Mouse (Mus musculus): ENCODE results near the gene Cavin3. TPM values are rescaled to one million over a fixed set of nuclear protein-coding genes. Genes with fewer than 3 reads are reported as not detected.

Gene Cavin3
- total RNA-seq, 2 experiments from 2014 or later = 13.9 to 14.2 TPM

DNA sequence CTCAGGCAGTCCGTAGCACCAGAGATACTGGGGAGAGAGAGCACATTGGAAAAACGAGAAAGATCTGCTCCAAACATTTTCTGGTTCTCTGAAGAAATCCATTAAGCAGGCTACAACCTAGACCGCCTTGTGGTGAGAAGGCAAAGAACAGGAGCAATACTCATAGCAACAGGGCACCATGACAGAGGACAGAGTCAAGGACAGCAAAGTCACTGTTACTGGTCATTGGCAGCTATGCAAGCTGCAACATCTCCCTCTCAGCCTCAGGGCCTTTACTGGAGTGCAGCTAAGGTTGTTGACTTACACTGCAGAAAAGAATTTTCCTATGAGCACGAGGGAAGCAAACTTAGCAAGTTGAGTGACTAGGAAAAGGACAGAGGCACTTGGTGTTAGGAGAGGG lies 25.2 kb upstream of the Cavin3 start:
- DNase-seq (ENCODE audit: low spot score in 2 of 2) = no peak
- H3K27ac ChIP-seq = no peak overlapping the region
- TF ChIP-seq CTCF (conservative IDR thresholded peaks at IDR 0.05) = no peak
- no peak overlapping the region for H3K4me3 ChIP-seq

DNA sequence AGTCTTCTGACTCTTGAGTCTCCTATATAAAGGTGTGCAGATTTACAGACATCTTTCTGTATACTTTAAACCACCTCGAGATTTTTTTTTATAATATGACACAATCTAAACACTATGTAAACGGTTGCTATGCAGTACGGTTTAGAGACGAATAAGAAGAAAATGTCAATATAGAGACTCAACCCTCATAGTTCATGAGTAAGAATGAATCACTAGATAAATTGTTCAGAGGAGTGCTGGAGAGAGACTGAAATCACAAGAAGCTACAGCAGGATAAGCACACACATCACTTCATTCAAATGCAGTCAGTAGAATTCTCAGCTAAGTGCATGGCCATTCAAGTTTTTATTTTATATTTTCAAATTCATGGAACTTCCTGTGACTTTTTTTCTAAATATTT lies 19.9 kb upstream of the Cavin3 start:
- TF ChIP-seq CTCF (conservative IDR thresholded peaks at IDR 0.05) = no peak
- H3K27ac ChIP-seq = no peak overlapping the region
- no peak for DNase-seq (ENCODE audit: low spot score in 2 of 2)
- H3K4me3 ChIP-seq = no peak overlapping the region

DNA sequence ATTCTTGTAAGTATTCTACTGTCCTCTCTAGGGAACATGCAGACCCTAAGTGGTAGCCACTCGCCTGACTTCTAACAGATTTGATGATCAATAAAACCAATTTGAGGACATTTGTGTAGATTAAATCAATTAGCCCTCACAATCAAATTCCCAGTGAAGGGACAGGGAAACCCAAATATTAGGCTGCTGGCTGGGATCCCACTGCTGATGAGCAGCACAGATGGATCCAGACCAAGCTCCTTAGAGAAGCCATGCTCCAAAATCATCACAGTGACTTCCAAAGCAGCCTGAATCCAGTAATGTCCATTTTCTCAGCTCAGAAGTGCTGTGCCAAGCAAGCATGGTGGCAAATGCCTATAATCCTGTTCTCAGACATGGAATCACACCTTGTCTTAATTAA lies 17.6 kb upstream of the Cavin3 start:
- DNase-seq (ENCODE audit: low spot score in 2 of 2) = no peak
- Histone ChIP-seq H3K4me3 (no peak overlapping the region), H3K27ac (no peak overlapping the region)
- TF ChIP-seq CTCF (conservative IDR thresholded peaks at IDR 0.05) = no peak

DNA sequence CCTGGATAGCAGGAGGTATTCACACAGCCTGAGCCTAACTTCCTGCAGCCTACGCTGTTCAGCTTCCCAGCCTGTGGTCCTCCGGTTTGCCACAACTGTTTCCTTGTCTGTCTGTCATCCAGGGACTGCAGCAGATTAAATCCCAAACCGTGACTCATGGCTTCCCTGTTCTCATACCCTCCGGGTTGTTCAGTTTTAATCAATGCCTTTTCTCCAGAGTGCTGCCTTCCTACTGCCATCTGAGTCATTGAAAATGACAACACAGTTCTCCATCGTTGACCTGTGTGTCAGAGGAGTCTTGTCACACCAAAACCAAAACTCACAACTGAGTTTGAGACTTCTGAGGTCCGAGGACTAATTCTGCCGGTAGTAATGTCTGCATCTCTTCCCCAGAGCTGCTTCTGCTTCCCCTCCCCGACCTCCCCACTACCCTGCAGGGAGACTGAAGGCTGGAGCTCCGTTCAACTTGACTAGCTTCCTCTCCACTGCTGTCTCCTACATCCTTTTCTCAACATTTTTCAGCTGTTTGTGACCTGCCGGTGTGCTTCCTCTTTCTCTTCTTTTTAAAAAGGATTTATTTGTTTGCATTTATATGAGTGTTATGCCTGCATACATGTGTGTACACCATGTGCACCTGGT lies 16.9 kb upstream of the Cavin3 start:
- Histone ChIP-seq H3K4me3 (no peak overlapping the region), H3K27ac (no peak overlapping the region)
- TF ChIP-seq CTCF (conservative IDR thresholded peaks at IDR 0.05) = no peak
- no peak for DNase-seq (ENCODE audit: low spot score in 2 of 2)

- no peak for DNase-seq (ENCODE audit: low spot score in 2 of 2)
- no peak for TF ChIP-seq CTCF (conservative IDR thresholded peaks at IDR 0.05)
- Histone ChIP-seq H3K27ac (no peak overlapping the region), H3K4me3 (no peak overlapping the region)
Measured at GRCm38 (mm10) chr7:105497881-105498280, 15.8 kb upstream of the Cavin3 start.

GRCm38 (mm10) chr7:105487104-105487876 lies 5.2 kb upstream of the Cavin3 start:
- Histone ChIP-seq H3K27ac (0 out of 2 replicates have a peak overlapping the region, but pooled peaks have one; percentile 14), H3K4me3 (no peak overlapping the region)
- DNase-seq (ENCODE audit: low spot score in 2 of 2) = peak; percentile 76 to 86
- no peak for TF ChIP-seq CTCF (conservative IDR thresholded peaks at IDR 0.05)

- TF ChIP-seq CTCF (conservative IDR thresholded peaks at IDR 0.05) = no peak
- no peak overlapping the region for H3K4me3 ChIP-seq
- H3K27ac ChIP-seq = no peak overlapping the region
- DNase-seq (ENCODE audit: low spot score in 2 of 2) = no peak
Measured at GRCm38 (mm10) chr7:105485029-105485428, 2.9 kb upstream of the Cavin3 start.

DNA sequence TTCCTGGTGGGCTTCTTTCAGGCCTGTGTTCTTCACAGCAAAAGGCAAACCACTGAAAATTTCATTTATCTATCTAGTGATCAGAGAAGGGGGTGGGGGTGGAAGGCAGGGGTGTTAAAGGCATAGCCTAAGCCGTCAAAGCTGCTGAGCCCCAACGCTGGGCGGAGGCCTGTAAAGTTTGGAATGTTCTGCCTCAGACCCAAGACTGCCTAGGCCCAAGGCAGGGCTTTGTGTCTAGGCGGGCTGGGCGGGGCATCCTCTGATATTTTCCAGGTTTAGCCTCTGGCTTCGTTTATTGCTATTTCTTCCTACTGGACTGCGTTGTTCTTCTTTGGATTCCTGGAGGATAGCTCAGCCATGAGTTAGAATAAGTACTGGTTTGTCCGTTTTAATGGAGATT lies 326 bp upstream of the Cavin3 start:
- peak overlapping the region; percentile 90 for H3K27ac ChIP-seq
- H3K4me3 ChIP-seq = peak overlapping the region; percentile 67
- TF ChIP-seq CTCF (conservative IDR thresholded peaks at IDR 0.05) = no peak
- DNase-seq (ENCODE audit: low spot score in 2 of 2) = no peak

DNA sequence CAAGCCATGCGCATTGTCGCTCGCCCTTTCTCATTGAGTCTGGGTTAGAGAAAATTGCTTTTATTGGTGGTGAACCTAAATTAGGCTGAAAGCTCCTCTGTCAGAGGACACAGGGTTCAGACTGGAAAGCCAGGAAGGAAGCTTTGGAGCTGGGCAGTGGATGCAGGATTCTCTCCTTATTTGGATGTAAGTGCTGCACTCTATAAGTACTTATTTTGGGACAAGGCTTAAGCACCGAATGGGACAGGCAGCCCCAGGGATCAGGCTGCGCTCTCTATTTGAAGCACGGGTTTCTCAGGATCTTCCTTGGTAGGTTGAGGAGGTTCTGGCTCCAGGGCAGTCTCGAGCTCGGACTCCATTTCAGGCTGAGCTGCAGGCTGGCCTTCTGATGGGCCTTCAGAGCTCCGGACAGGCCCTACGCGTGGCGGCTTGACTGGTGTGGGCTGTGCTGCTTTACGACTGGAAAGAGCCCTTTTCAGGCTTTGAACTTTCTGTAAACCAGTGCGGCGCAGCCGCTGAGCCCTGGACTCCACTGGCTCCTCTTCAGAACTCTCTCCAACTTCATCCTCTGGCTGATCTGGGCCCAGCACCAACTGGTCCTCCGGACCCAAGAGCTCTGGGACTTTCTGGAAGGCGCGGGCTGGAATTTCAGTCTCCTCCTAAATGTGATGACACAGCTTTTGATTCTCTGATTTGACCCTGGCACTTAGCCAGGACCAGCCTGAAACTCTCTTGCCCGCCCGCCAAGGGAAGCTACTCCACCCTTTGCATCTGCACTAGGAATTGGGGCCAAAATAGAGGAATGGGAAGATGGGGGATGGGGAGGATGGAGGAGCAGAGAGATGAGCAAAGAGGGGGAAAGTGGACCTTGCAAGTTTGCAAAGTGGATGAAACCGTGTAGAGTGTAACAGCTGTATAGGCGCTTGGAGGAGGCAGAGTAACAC lies 1.3 kb downstream of the Cavin3 start:
- TF ChIP-seq CTCF (conservative IDR thresholded peaks at IDR 0.05) = no peak
- DNase-seq (ENCODE audit: low spot score in 2 of 2) = no peak
- Histone ChIP-seq H3K4me3 (peak overlapping the region; percentile 67), H3K27ac (peak overlapping the region; percentile 90)

GRCm38 (mm10) chr7:105480081-105480480 lies 2.0 kb downstream of the Cavin3 start:
- Histone ChIP-seq H3K27ac (peak overlapping the region; percentile 90), H3K4me3 (no peak overlapping the region; the same call in 1 of the 2 replicates)
- DNase-seq (ENCODE audit: low spot score in 2 of 2) = no peak
- no peak for TF ChIP-seq CTCF (conservative IDR thresholded peaks at IDR 0.05)

- no peak overlapping the region; the same call in 1 of the 2 replicates for H3K27ac ChIP-seq
- H3K4me3 ChIP-seq = no peak overlapping the region
- no peak for TF ChIP-seq CTCF (conservative IDR thresholded peaks at IDR 0.05)
- DNase-seq (ENCODE audit: low spot score in 2 of 2) = no peak
Measured at GRCm38 (mm10) chr7:105479232-105479631, 2.9 kb downstream of the Cavin3 start.

- Histone ChIP-seq H3K27ac (no peak overlapping the region), H3K4me3 (no peak overlapping the region)
- TF ChIP-seq CTCF (conservative IDR thresholded peaks at IDR 0.05) = no peak
- DNase-seq (ENCODE audit: low spot score in 2 of 2) = no peak
Measured at GRCm38 (mm10) chr7:105478344-105478743, 3.8 kb downstream of the Cavin3 start.

DNA sequence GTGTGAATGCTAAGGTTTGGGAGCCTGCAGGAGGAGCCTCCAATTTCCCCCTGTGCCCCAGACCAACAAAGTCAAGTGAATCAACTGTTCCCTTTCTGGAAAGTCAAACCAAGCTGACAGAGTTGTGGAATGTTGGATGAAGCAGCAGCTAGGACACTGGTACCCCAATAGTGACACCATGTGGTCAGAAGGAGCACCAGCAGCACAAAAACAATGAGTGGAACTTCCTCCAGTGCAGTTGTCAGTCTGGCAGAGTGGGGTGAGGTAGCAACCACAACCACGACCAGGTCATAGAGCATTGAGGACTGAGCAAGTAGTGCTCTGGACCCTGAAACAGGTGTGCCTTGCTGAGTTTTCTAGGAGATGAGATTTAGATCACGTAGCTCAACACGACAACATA lies 4.3 kb downstream of the Cavin3 start:
- peak; percentile 56 to 59 for DNase-seq (ENCODE audit: low spot score in 2 of 2)
- Histone ChIP-seq H3K27ac (no peak overlapping the region), H3K4me3 (no peak overlapping the region)
- peak; percentile 84 for TF ChIP-seq CTCF (conservative IDR thresholded peaks at IDR 0.05)
